Mouse (Mus musculus): ENCODE data around the gene Kit.

Kit gene

GRCm38 (mm10) chr5:75574852-75575566 is at the start of gene Kit:
Gene Kit (plus strand): TSS chr5:75574916.
- no peak for DNase-seq (ENCODE audit: low read depth, low spot score)

GRCm38 (mm10) chr5:75536156-75536555 is 38.6 kb upstream of the Kit start:
- DNase-seq (ENCODE audit: low read depth, low spot score), result no peak

- DNase-seq (ENCODE audit: low read depth, low spot score), result no peak
Observed at GRCm38 (mm10) chr5:75537717-75538116, 37.0 kb upstream of the Kit start.

GRCm38 (mm10) chr5:75538458-75538857 is 36.3 kb upstream of the Kit start:
- DNase-seq (ENCODE audit: low read depth, low spot score), result no peak

- DNase-seq (ENCODE audit: low read depth, low spot score), result no peak
Observed at GRCm38 (mm10) chr5:75539098-75539497, 35.6 kb upstream of the Kit start.

- no peak for DNase-seq (ENCODE audit: low read depth, low spot score)
Observed at GRCm38 (mm10) chr5:75543757-75544156, 31.0 kb upstream of the Kit start.

- no peak for DNase-seq (ENCODE audit: low read depth, low spot score)
Observed at GRCm38 (mm10) chr5:75544472-75545264, 30.0 kb upstream of the Kit start.

- DNase-seq (ENCODE audit: low read depth, low spot score), result no peak
Observed at GRCm38 (mm10) chr5:75545265-75545643, 29.5 kb upstream of the Kit start.

- DNase-seq (ENCODE audit: low read depth, low spot score), result no peak
Observed at GRCm38 (mm10) chr5:75553021-75553420, 21.7 kb upstream of the Kit start.

GRCm38 (mm10) chr5:75557636-75558035 is 17.1 kb upstream of the Kit start:
- DNase-seq (ENCODE audit: low read depth, low spot score), result no peak

- DNase-seq (ENCODE audit: low read depth, low spot score), result no peak
Observed at GRCm38 (mm10) chr5:75559291-75559690, 15.4 kb upstream of the Kit start.

GRCm38 (mm10) chr5:75561231-75561630 is 13.5 kb upstream of the Kit start:
- DNase-seq (ENCODE audit: low read depth, low spot score), result no peak

GRCm38 (mm10) chr5:75574151-75574851 is 415 bp upstream of the Kit start:
- DNase-seq (ENCODE audit: low read depth, low spot score), result no peak

GRCm38 (mm10) chr5:75575567-75576515 is 1.1 kb downstream of the Kit start:
- DNase-seq (ENCODE audit: low read depth, low spot score), result no peak

- no peak for DNase-seq (ENCODE audit: low read depth, low spot score)
Observed at GRCm38 (mm10) chr5:75576741-75577140, 2.0 kb downstream of the Kit start.

GRCm38 (mm10) chr5:75578141-75578540 is 3.4 kb downstream of the Kit start:
- DNase-seq (ENCODE audit: low read depth, low spot score), result no peak

GRCm38 (mm10) chr5:75579244-75579643 is 4.5 kb downstream of the Kit start:
- no peak for DNase-seq (ENCODE audit: low read depth, low spot score)

- DNase-seq (ENCODE audit: low read depth, low spot score), result no peak
Observed at GRCm38 (mm10) chr5:75579646-75580268, 5.0 kb downstream of the Kit start.

- no peak for DNase-seq (ENCODE audit: low read depth, low spot score)
Observed at GRCm38 (mm10) chr5:75581926-75582325, 7.2 kb downstream of the Kit start.

- no peak for DNase-seq (ENCODE audit: low read depth, low spot score)
Observed at GRCm38 (mm10) chr5:75587781-75588180, 13.1 kb downstream of the Kit start.

Measured in c-Kit-negative CD71-positive TER-119-positive erythroid progenitor cells, embryonic 14.5 days (primary cell).